Mouse (Mus musculus): Measurements from ENCODE around the gene Togaram2.
"Not testable (repeated sequence)": the region's sequence is repeated elsewhere in the genome, so short reads cannot be mapped to it uniquely, and the experiment has no call there.

Gene Togaram2

DNA sequence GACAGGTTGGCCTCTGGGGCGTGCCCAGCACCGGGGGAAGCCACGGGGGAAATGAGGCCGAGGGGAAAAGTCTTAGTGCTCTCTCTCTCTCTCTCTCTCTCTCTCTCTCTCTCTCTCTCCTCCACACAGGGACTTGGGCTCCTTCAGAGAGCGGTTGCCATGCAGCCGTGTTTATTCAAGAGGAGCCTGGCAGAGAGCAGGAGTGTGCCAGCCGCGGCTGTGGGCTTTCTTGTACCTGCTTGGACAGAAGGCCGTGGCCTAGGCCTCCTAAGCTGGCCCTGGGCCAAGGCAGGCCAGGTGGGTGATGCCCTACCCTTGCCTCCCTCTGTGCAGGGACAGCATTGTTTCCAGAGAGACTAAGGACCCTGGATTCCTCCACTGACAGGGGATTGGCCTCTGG is at the start of gene Togaram2:
Togaram2 (plus strand) TSS at position 170 of the 400 bp plus-strand sequence.
- DNase-seq (ENCODE audit: low spot score), result no peak

DNA sequence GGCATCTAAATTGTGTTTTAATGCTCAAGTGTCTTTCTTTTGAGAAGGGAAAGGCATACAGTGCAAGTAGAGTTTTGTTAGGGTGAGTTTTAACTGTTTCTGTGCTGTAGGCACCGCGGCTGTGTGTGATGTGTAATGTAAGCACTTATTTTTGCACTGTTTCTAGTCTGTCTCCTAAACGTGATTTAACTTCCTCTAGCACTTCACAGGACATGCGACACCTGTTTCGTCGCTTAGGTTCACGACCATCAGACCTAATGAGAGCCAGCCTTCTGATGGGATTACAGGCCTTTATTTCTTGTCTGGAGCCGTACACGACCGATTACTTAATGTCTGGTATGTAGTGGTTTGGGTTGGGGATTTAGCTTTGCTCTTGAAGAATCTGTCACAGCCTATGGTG is 41.3 kb upstream of the Togaram2 start:
- DNase-seq (ENCODE audit: low spot score), result no peak

- no peak for DNase-seq (ENCODE audit: low spot score)
Measured at GRCm38 (mm10) chr17:71633350-71633749, 39.7 kb upstream of the Togaram2 start.

DNA sequence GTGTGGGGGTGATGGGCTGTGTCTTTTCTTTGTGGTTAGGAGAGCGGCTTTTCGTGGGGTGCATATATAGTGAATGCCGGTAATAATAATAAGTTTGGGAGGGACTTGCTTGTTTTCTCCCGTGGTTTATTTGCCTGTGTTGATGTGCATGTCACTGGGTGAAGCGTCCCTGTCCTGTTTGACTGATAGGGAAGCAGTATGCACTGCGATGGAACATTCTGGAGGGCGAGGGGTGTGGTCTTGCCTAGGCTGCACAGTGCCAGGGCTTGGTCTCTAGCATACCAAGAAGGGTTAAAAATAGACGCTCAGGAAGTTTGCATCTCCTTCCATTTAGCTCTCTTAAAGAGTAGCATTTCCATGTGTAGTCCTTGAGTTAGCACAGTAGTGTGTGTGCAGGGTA is 36.3 kb upstream of the Togaram2 start:
- no peak for DNase-seq (ENCODE audit: low spot score)

- DNase-seq (ENCODE audit: low spot score), result no peak
Measured at GRCm38 (mm10) chr17:71637750-71638265, 35.3 kb upstream of the Togaram2 start.

DNA sequence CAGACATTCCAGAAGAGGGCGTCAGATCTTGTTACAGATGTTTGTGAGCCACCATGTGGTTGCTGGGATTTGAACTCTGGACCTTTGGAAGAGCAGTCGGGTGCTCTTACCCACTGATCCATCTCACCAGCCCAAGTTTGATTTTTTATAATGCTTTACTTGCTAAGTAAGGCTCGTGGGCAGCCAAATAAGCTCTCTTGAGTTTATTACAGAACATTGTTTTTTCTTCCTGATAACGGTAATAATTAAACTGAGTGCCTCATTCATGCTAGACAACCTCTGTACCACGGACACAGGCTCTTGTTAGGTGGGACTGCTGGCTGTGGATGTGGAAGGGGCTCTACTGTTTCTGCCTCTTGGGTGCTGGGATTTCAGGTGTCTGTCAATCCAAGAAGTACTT is 34.0 kb upstream of the Togaram2 start:
- DNase-seq (ENCODE audit: low spot score), result not testable (repeated sequence)

DNA sequence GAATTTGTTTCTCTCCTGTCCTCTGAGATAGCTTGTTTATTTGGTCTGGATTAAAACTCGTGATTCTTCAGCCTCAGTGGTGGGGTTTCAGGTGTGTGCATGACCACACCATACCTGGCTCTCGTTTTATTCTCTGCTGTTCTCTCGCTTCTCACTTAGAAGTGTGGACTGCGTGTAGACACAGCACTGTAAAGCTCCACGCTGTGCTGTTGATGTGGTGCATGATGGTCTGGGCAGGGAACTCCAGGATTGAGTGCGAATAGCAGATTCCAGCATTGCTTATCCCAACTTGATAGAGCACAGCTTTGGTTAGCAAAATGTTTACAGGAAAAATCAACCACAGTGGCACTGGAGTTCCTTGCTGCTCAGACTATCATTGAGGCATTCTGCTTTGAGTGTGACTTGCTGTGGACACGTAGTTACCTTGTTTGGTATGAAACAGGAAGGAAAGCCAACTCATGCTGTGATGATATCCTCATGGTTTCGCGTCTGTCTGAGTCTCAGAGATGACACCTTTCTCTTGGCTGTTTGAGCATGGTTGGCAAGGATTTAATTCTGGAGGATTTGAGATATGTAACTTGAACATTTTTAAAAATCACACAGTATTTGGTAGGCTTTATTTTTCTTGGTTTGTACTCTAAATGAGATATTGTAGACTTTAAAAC is 32.5 kb upstream of the Togaram2 start:
- no peak for DNase-seq (ENCODE audit: low spot score)

DNA sequence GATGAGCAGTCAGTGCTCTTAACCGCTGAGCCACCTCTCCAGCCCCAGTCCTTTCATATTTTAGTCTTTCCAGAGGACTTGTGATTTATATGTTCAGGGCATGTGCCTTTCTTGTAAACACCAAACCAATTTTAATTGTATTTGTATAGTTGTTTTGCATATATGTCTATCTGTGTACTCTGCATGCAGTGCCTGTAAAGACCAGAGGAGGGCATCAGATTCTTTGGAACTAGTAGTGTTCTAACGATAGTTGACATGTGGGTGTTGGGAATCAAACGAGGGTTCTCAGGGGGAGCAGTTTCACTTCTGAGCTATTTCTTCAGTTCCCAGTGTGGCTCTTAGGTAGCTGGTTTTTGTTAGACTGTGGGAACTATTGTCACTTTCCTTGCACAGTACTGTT is 30.9 kb upstream of the Togaram2 start:
- no peak for DNase-seq (ENCODE audit: low spot score)

GRCm38 (mm10) chr17:71650011-71650410 is 23.1 kb upstream of the Togaram2 start:
- DNase-seq (ENCODE audit: low spot score), result no peak

- DNase-seq (ENCODE audit: low spot score), result no peak
Measured at GRCm38 (mm10) chr17:71652495-71652894, 20.6 kb upstream of the Togaram2 start.

DNA sequence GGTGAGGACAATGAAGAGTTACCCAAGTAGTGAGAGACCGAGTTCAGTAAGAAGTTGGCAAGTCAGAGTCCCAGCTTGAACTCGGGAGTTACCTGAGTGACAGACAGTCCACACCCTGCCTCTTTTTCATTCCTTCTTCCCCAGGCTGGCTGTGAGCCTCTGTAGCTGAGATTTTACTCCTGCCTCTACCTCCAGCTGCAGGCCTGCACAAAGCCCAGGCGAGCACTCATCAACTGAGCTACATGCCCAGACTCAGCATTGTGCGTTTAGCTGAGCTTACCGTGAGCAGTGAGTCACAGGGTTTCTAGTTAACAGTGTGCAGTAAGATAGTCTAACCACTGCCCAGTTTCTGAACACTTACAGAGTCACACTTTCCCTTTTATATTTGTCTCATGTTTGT is 20.1 kb upstream of the Togaram2 start:
- no peak for DNase-seq (ENCODE audit: low spot score)

DNA sequence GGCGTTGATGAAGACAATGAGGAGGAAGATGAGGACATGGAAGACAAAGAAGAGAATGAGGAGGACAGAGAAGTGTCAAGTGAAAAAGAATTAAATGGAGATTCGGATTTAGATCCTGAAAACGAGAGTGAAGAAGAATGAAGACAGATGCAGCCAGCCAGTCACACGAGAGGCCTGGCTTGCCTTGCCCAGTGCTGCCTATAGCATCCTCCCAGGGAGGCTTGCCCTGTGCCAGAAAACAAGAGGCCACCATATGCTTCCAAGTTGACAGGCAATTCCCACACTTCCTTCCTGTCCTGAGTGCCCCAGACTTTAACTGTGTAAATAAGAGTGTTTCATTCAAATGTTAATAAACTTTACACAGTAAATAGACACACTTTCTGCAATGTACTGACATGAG is 15.5 kb upstream of the Togaram2 start:
- DNase-seq (ENCODE audit: low spot score), result no peak

GRCm38 (mm10) chr17:71658666-71659065 is 14.4 kb upstream of the Togaram2 start:
- DNase-seq (ENCODE audit: low spot score), result no peak

- DNase-seq (ENCODE audit: low spot score), result no peak
Measured at GRCm38 (mm10) chr17:71660390-71660789, 12.7 kb upstream of the Togaram2 start.

DNA sequence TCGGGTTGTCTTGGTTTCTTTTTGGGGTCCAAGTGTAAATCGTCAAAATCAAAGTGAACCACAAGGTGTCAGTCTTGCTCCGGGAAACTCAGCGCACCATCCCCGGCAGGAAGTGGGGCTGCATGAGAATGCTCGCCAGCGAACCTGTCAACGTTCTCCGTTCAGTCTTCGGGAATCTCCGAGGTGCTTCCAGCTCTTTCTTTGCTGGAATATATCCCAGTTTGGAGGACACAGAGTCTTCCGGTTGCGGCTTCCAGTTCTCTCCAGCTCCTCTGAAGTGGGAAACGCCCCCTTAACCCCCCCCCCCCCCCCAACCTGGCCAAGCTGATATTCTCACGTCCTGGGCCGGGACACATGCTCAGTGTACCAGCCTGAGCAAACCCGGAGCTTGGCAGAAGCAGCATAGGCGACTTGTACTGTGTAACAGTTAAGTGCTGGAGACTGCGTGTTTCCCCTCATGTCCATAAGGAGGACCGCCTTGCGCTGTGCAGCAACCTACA is 10.3 kb upstream of the Togaram2 start:
- DNase-seq (ENCODE audit: low spot score), result peak; percentile 84

DNA sequence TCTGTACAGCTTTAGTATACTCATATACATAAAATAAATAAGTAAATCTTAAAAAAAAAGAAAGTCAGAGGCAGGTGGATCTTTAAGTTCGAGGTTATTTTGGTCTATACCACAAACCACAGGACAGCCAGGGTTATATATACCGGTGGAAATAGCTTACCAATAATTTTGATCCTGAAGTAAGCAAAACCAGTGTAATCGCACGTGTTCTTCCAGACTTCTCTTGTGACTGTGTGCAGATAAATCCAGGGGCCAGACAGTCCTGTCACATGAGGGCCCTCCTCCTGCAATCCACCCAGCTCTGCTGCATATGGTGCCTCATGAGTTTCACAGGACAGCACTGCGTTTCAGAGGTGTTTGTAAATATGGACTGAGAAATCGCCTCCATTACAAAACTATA is 9.6 kb upstream of the Togaram2 start:
- DNase-seq (ENCODE audit: low spot score), result no peak

- no peak for DNase-seq (ENCODE audit: low spot score)
Measured at GRCm38 (mm10) chr17:71664172-71664571, 8.9 kb upstream of the Togaram2 start.

- no peak for DNase-seq (ENCODE audit: low spot score)
Measured at GRCm38 (mm10) chr17:71665201-71665600, 7.9 kb upstream of the Togaram2 start.

DNA sequence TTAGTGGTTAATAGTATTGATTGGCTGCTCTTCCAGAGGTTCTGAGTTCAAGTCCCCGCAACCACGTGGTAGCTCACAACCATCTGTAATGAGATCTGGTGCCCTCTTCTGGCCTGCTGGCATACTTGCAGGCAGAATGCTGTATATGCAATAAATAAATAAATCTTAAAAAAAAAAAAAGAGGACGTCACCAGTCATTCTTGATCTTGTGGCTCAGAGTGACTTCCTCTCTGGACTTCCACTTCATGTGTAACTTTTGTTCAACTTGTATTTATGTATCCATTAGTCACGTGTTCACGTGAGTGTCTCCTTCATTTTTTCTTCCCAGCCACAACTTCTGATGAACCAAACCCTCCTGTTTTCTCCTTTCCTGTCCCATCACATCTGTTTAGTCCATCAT is 3.5 kb upstream of the Togaram2 start:
- DNase-seq (ENCODE audit: low spot score), result no peak

- no peak for DNase-seq (ENCODE audit: low spot score)
Measured at GRCm38 (mm10) chr17:71671840-71672546, 1.1 kb upstream of the Togaram2 start.

DNA sequence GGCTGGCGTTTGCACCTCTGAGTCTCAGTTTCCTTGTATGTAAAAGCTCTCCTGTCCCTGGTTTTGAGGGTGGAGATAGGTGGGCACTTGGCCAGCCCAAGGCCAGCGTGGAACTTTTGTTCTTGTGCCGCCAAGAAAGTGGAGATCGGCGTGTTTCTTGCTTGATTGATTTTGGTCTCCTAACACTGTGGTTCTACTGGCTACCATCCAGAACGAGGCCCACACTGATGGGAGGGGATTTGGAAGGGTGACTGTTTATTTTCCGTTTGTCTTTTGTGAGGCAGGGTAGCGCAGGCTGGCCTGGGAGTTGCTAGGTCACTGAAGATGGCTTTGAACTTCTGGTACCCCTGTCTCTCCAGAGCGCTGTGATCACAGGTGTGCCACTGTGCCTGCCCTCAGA is 875 bp downstream of the Togaram2 start:
- DNase-seq (ENCODE audit: low spot score), result no peak

GRCm38 (mm10) chr17:71674886-71675285 is 1.8 kb downstream of the Togaram2 start:
- DNase-seq (ENCODE audit: low spot score), result no peak

GRCm38 (mm10) chr17:71681666-71682065 is 8.6 kb downstream of the Togaram2 start:
- no peak for DNase-seq (ENCODE audit: low spot score)

All from MN1 (cell line).